Mouse (Mus musculus): ENCODE data around the gene Plxna2.

GRCm38 (mm10) chr1:194642302-194642787, 24.3 kb downstream of the Plxna2 start:
- no peak for TF ChIP-seq MAZ (IDR thresholded peaks at IDR 0.05; ENCODE audit: low read depth, low read length)
- TF ChIP-seq CTCF (IDR thresholded peaks at IDR 0.05 in 2 of 3, conservative IDR thresholded peaks at IDR 0.05 in 1 of 3; ENCODE audit: control insufficient read depth in 1 of 3, insufficient read depth in 1 of 3, low read depth in 2 of 3, low read length in 3 of 3, poor library complexity in 1 of 3, severe bottlenecking in 1 of 3) = no peak
- TF ChIP-seq POLR2A (IDR thresholded peaks at IDR 0.05; ENCODE audit: control insufficient read depth in 1 of 2, insufficient read depth in 1 of 2, low read depth in 1 of 2, low read length in 2 of 2, poor library complexity in 1 of 2) = no peak
- TF ChIP-seq MAFK (IDR thresholded peaks at IDR 0.05; ENCODE audit: borderline replicate concordance, low read depth, low read length) = no peak
- no peak for TF ChIP-seq RCOR1 (IDR thresholded peaks at IDR 0.05; ENCODE audit: low read depth, low read length)
- no peak for TF ChIP-seq E2F4 (IDR thresholded peaks at IDR 0.05; ENCODE audit: borderline replicate concordance, low read depth, low read length)
- TF ChIP-seq POLR2AphosphoS2 (IDR thresholded peaks at IDR 0.05; ENCODE audit: low read length) = no peak
- no peak for TF ChIP-seq ZMIZ1 (IDR thresholded peaks at IDR 0.05; ENCODE audit: low read depth, low read length)
- TF ChIP-seq TCF12 (IDR thresholded peaks at IDR 0.05; ENCODE audit: low read depth, low read length) = no peak

Data from MEL (cell line).